Mouse (Mus musculus): Measurements from ENCODE around the gene Fam49a. TPM values are rescaled to one million over a fixed set of nuclear protein-coding genes. Genes with fewer than 3 reads are reported as not detected.
A peak's percentile ranks its signal among the peaks of the same experiment; 100 is the strongest.

The Fam49a gene
- polyA plus RNA-seq, 1 experiment from 2014 or later = 2.7 TPM

DNA sequence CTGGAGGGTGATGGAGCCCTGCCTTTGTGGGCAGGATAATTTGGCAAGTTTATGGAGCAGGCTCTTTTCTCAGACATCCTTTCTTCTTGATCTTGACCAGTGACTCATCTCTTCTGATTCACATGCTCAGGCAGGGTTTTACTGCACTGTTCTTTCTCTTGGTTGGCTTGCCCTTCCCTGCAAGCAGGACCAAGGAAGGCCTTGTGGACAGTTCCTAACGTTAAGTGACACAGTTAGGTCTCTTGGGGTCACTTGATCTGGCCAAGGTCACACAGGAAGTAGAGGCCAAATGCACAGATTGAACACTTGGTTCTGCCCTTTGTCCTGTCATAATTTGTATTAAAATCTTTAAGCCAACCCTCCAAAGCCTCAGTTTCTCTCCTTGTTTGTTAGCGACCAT is 158.5 kb downstream of the Fam49a start:
- no peaks in the 10 kb centered on the region for H3K9me3 ChIP-seq (replicated peaks; ENCODE audit: control insufficient read depth, low read length)
- H3K27ac ChIP-seq (ENCODE audit: low read length) = no peak overlapping the region
- H3K4me3 ChIP-seq (ENCODE audit: low read depth, low read length) = no peak overlapping the region
- 4% methylated on average over 2 of the region's 2 CpGs for WGBS (ENCODE audit: insufficient replicate concordance)
- no peak for ATAC-seq (ENCODE audit: low read depth)
- no peak overlapping the region for H3K9ac ChIP-seq (ENCODE audit: low read depth, low read length)
- no peaks in the 10 kb centered on the region for H3K36me3 ChIP-seq (ENCODE audit: control insufficient read depth, insufficient read depth)
- peaks cover 5% of the 10 kb centered on the region for H3K4me1 ChIP-seq (ENCODE audit: control insufficient read depth, low read depth, low read length)
- no peaks in the 10 kb centered on the region; the same call in none of the 2 replicates for H3K27me3 ChIP-seq (ENCODE audit: control insufficient read depth, insufficient read depth, low read depth, low read length)
- H3K4me2 ChIP-seq (ENCODE audit: low read depth, low read length) = no peak overlapping the region

DNA sequence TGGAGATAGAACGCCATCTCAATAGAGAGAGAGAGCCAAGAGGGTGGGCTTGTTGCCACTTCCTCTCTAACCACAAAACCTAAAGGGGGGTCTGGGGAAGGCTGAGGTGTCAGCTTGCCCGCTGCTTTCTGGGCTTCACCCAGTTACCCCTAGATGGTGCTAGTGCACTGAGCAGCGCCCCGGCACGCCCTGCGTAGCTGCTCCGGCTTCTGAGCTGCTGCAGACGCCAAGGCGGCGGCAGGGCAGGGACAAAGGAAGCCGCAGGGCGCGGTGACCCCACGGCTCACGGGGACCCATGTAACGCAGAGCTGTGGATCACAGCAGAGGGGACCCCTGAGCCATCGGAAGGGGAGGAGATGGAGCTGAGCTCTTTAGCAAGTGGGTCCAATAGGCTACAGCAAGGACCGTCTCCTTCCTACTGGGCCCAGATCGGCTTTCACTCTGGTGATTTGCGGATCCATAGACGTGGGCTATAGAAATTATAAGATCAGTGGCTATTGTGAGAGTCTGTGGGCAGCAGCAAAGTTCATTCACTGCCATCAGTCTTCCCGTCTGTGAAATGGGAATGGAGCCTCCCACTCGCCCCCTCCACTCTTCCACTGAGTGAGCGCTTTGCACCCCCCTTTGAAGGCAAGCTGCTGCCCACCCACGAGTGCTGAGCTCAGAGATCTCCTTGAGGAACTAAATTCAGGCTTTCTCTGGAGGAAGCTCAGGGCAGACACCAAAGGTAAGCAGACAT is 159.1 kb downstream of the Fam49a start:
- 10% methylated on average over 25 of the region's 25 CpGs for WGBS (ENCODE audit: insufficient replicate concordance)
- Histone ChIP-seq H3K4me2 (ENCODE audit: low read depth, low read length) (peak overlapping the region; percentile 81), H3K4me1 (ENCODE audit: control insufficient read depth, low read depth, low read length) (peaks cover 5% of the 10 kb centered on the region), H3K9me3 (replicated peaks; ENCODE audit: control insufficient read depth, low read length) (no peaks in the 10 kb centered on the region), H3K9ac (ENCODE audit: low read depth, low read length) (peak overlapping the region; percentile 71), H3K27ac (ENCODE audit: low read length) (no peak overlapping the region), H3K4me3 (ENCODE audit: low read depth, low read length) (peak overlapping the region; percentile 57), H3K36me3 (ENCODE audit: control insufficient read depth, insufficient read depth) (no peaks in the 10 kb centered on the region), H3K27me3 (ENCODE audit: control insufficient read depth, insufficient read depth, low read depth, low read length) (no peaks in the 10 kb centered on the region; the same call in none of the 2 replicates)
- ATAC-seq (ENCODE audit: low read depth) = peak; percentile 91

DNA sequence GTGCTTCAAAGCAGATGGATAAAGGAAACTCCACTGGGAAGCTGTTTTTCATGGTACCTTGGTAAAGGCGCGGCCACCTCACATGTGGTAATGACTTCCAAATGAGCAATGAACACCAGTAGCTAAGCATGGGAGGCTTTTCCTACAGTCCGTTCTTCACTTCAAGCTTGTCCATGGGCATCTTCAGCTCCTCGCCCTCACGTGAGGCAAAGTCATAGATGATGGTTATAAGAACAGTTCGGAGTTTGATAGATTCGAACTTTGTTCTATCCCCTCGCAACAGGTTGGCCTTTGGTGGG is 159.6 kb downstream of the Fam49a start:
- H3K27ac ChIP-seq (ENCODE audit: low read length) = no peak overlapping the region
- WGBS (ENCODE audit: insufficient replicate concordance) = 81% methylated on average over 8 of the region's 8 CpGs
- ATAC-seq (ENCODE audit: low read depth) = no peak
- H3K9ac ChIP-seq (ENCODE audit: low read depth, low read length) = no peak overlapping the region
- H3K9me3 ChIP-seq (replicated peaks; ENCODE audit: control insufficient read depth, low read length) = no peaks in the 10 kb centered on the region
- no peak overlapping the region; the same call in 1 of the 2 replicates for H3K4me3 ChIP-seq (ENCODE audit: low read depth, low read length)
- no peaks in the 10 kb centered on the region; the same call in none of the 2 replicates for H3K27me3 ChIP-seq (ENCODE audit: control insufficient read depth, insufficient read depth, low read depth, low read length)
- H3K36me3 ChIP-seq (ENCODE audit: control insufficient read depth, insufficient read depth) = no peaks in the 10 kb centered on the region
- peaks cover 7% of the 10 kb centered on the region for H3K4me1 ChIP-seq (ENCODE audit: control insufficient read depth, low read depth, low read length)
- peak overlapping the region; percentile 81; the same call in 1 of the 2 replicates for H3K4me2 ChIP-seq (ENCODE audit: low read depth, low read length)

DNA sequence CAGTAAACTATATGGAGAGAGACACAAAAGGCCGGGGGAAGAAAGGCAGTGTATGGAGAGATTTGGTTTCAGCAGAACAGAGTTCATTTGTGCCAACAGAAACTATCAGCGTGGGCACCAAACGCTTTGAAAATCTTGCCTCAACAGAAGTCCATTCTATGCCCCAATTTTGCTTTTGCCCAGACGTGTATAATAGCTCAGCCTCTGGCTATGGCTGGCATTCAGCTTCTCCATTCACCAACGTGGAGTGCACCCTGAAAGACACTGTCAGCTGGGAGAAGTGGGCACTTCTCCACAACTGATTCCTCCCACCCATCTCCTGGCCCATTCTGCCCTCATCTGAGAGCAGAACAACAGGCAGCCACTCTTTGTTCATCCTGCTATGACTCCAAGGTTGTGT is 163.2 kb downstream of the Fam49a start:
- ATAC-seq (ENCODE audit: low read depth) = no peak
- Histone ChIP-seq H3K4me2 (ENCODE audit: low read depth, low read length) (no peak overlapping the region), H3K27me3 (ENCODE audit: control insufficient read depth, insufficient read depth, low read depth, low read length) (no peaks in the 10 kb centered on the region; the same call in 1 of the 2 replicates), H3K9ac (ENCODE audit: low read depth, low read length) (no peak overlapping the region), H3K4me3 (ENCODE audit: low read depth, low read length) (no peak overlapping the region), H3K9me3 (replicated peaks; ENCODE audit: control insufficient read depth, low read length) (no peaks in the 10 kb centered on the region), H3K36me3 (ENCODE audit: control insufficient read depth, insufficient read depth) (no peaks in the 10 kb centered on the region), H3K27ac (ENCODE audit: low read length) (no peak overlapping the region), H3K4me1 (ENCODE audit: control insufficient read depth, low read depth, low read length) (peaks cover 30% of the 10 kb centered on the region)
- 62% methylated on average over 5 of the region's 5 CpGs for WGBS (ENCODE audit: insufficient replicate concordance)

DNA sequence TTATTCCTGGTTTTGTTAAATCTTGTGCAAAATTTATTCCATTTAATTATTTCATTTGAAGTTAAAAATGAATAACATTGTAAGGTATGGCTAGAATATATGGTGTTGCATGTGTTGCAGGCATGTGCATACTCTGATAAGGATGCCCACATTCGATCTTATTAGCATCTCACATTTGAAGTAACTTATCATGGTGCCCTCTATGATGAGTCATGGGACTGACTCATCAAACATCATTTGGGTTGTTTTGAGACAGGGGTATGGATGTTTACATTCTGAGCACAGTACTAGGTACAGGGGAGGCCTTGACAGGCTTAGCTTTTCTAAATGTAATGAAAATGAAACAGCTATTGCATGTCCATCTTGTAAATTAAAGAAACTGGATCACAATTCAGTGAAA is 165.3 kb downstream of the Fam49a start:
- H3K36me3 ChIP-seq (ENCODE audit: control insufficient read depth, insufficient read depth) = no peaks in the 10 kb centered on the region
- H3K27ac ChIP-seq (ENCODE audit: low read length) = peak overlapping the region; percentile 77; the same call in 1 of the 2 replicates
- H3K27me3 ChIP-seq (ENCODE audit: control insufficient read depth, insufficient read depth, low read depth, low read length) = no peaks in the 10 kb centered on the region
- H3K4me1 ChIP-seq (ENCODE audit: control insufficient read depth, low read depth, low read length) = peaks cover 27% of the 10 kb centered on the region
- ATAC-seq (ENCODE audit: low read depth) = peak; percentile 73
- H3K9ac ChIP-seq (ENCODE audit: low read depth, low read length) = no peak overlapping the region
- no peaks in the 10 kb centered on the region for H3K9me3 ChIP-seq (replicated peaks; ENCODE audit: control insufficient read depth, low read length)
- H3K4me2 ChIP-seq (ENCODE audit: low read depth, low read length) = no peak overlapping the region
- WGBS (ENCODE audit: insufficient replicate concordance) = 19% methylated on average over 1 of the region's 1 CpGs
- H3K4me3 ChIP-seq (ENCODE audit: low read depth, low read length) = no peak overlapping the region

DNA sequence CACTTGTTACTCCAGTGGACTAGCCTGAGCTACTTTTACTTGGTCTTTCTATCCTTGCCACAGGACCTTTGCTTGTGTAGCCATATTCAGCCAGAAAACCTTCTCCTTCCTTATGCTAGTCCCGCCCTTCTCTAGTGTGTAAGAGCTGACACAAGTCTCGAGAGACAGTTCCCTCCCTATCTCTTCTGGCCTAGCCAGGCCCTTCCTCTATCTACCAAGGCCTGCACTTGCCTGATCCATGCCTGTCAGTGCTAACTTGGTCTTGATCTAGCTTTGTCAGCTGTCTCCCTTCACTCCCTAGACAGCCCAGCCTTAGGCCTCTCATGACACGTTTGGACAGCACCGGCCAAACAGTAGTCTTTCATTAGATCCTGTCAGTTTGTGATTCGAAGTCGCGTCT is 166.9 kb downstream of the Fam49a start:
- Histone ChIP-seq H3K27me3 (ENCODE audit: control insufficient read depth, insufficient read depth, low read depth, low read length) (no peaks in the 10 kb centered on the region), H3K36me3 (ENCODE audit: control insufficient read depth, insufficient read depth) (no peaks in the 10 kb centered on the region), H3K4me1 (ENCODE audit: control insufficient read depth, low read depth, low read length) (peaks cover 27% of the 10 kb centered on the region), H3K4me3 (ENCODE audit: low read depth, low read length) (no peak overlapping the region), H3K9ac (ENCODE audit: low read depth, low read length) (no peak overlapping the region), H3K4me2 (ENCODE audit: low read depth, low read length) (0 out of 2 replicates have a peak overlapping the region, but pooled peaks have one; percentile 2), H3K9me3 (replicated peaks; ENCODE audit: control insufficient read depth, low read length) (no peaks in the 10 kb centered on the region), H3K27ac (ENCODE audit: low read length) (peak overlapping the region; percentile 77)
- 27% methylated on average over 7 of the region's 7 CpGs for WGBS (ENCODE audit: insufficient replicate concordance)
- ATAC-seq (ENCODE audit: low read depth) = peak; percentile 96
